Mouse (Mus musculus): ENCODE results near the gene Cd80. TPM values are rescaled to one million over a fixed set of nuclear protein-coding genes. Genes with fewer than 3 reads are reported as not detected.
A peak's percentile ranks its signal among the peaks of the same experiment; 100 is the strongest.

Cd80 gene
- polyA plus RNA-seq, 1 experiment from 2014 or later = 0.66 TPM

- H3K27ac ChIP-seq (ENCODE audit: low read length) = no peak overlapping the region
- H3K4me3 ChIP-seq (replicated peaks; ENCODE audit: low read length) = no peak overlapping the region
- H3K27me3 ChIP-seq (ENCODE audit: control insufficient read depth, insufficient read depth, low read length) = no peaks in the 10 kb centered on the region
- no peaks in the 10 kb centered on the region for H3K36me3 ChIP-seq (ENCODE audit: control insufficient read depth, insufficient read depth, low read length)
- peak overlapping the region; percentile 26; the same call in 1 of the 2 replicates for H3K9ac ChIP-seq (ENCODE audit: low read length)
- H3K4me1 ChIP-seq (ENCODE audit: control insufficient read depth, insufficient read depth, low read length) = no peaks in the 10 kb centered on the region
- 79% methylated on average over 13 of the region's 13 CpGs for WGBS
- H3K9me3 ChIP-seq (replicated peaks; ENCODE audit: control insufficient read depth, low read length) = no peaks in the 10 kb centered on the region
- no peak for ATAC-seq (ENCODE audit: insufficient read depth, low FRiP score)
- H3K4me2 ChIP-seq (ENCODE audit: low read depth, low read length) = no peak overlapping the region
These were observed 11.9 kb downstream of the Cd80 start for GRCm38 (mm10) chr16:38467091-38467916.

- H3K9me3 ChIP-seq (replicated peaks; ENCODE audit: control insufficient read depth, low read length) = no peaks in the 10 kb centered on the region
- H3K36me3 ChIP-seq (ENCODE audit: control insufficient read depth, insufficient read depth, low read length) = no peaks in the 10 kb centered on the region
- WGBS = 63% methylated on average over 8 of the region's 8 CpGs
- no peak overlapping the region for H3K27ac ChIP-seq (ENCODE audit: low read length)
- no peak for ATAC-seq (ENCODE audit: insufficient read depth, low FRiP score)
- H3K4me2 ChIP-seq (ENCODE audit: low read depth, low read length) = no peak overlapping the region
- no peaks in the 10 kb centered on the region for H3K4me1 ChIP-seq (ENCODE audit: control insufficient read depth, insufficient read depth, low read length)
- H3K9ac ChIP-seq (ENCODE audit: low read length) = no peak overlapping the region
- no peak overlapping the region for H3K4me3 ChIP-seq (replicated peaks; ENCODE audit: low read length)
- no peaks in the 10 kb centered on the region for H3K27me3 ChIP-seq (ENCODE audit: control insufficient read depth, insufficient read depth, low read length)
These were observed 12.8 kb downstream of the Cd80 start for GRCm38 (mm10) chr16:38467917-38468705.

- no peaks in the 10 kb centered on the region for H3K36me3 ChIP-seq (ENCODE audit: control insufficient read depth, insufficient read depth, low read length)
- no peak for ATAC-seq (ENCODE audit: insufficient read depth, low FRiP score)
- H3K4me3 ChIP-seq (replicated peaks; ENCODE audit: low read length) = no peak overlapping the region
- no peaks in the 10 kb centered on the region for H3K27me3 ChIP-seq (ENCODE audit: control insufficient read depth, insufficient read depth, low read length)
- H3K27ac ChIP-seq (ENCODE audit: low read length) = no peak overlapping the region
- H3K9me3 ChIP-seq (replicated peaks; ENCODE audit: control insufficient read depth, low read length) = no peaks in the 10 kb centered on the region
- WGBS = 41% methylated on average over 3 of the region's 3 CpGs
- no peak overlapping the region for H3K9ac ChIP-seq (ENCODE audit: low read length)
- no peak overlapping the region for H3K4me2 ChIP-seq (ENCODE audit: low read depth, low read length)
- H3K4me1 ChIP-seq (ENCODE audit: control insufficient read depth, insufficient read depth, low read length) = no peaks in the 10 kb centered on the region
These were observed 13.3 kb downstream of the Cd80 start for GRCm38 (mm10) chr16:38468706-38469018.

GRCm38 (mm10) chr16:38469437-38469836 is 14.1 kb downstream of the Cd80 start:
- no peak overlapping the region for H3K4me2 ChIP-seq (ENCODE audit: low read depth, low read length)
- no peak overlapping the region for H3K4me3 ChIP-seq (replicated peaks; ENCODE audit: low read length)
- 78% methylated on average over 8 of the region's 8 CpGs for WGBS
- H3K9ac ChIP-seq (ENCODE audit: low read length) = no peak overlapping the region
- ATAC-seq (ENCODE audit: insufficient read depth, low FRiP score) = no peak
- H3K27ac ChIP-seq (ENCODE audit: low read length) = no peak overlapping the region
- H3K4me1 ChIP-seq (ENCODE audit: control insufficient read depth, insufficient read depth, low read length) = no peaks in the 10 kb centered on the region
- no peaks in the 10 kb centered on the region for H3K27me3 ChIP-seq (ENCODE audit: control insufficient read depth, insufficient read depth, low read length)
- no peaks in the 10 kb centered on the region for H3K36me3 ChIP-seq (ENCODE audit: control insufficient read depth, insufficient read depth, low read length)
- H3K9me3 ChIP-seq (replicated peaks; ENCODE audit: control insufficient read depth, low read length) = no peaks in the 10 kb centered on the region

GRCm38 (mm10) chr16:38471697-38472506 is 16.5 kb downstream of the Cd80 start:
- WGBS = 63% methylated on average over 11 of the region's 11 CpGs
- Histone ChIP-seq H3K27me3 (ENCODE audit: control insufficient read depth, insufficient read depth, low read length) (no peaks in the 10 kb centered on the region), H3K4me1 (ENCODE audit: control insufficient read depth, insufficient read depth, low read length) (peaks cover 6% of the 10 kb centered on the region; the same call in 1 of the 2 replicates), H3K36me3 (ENCODE audit: control insufficient read depth, insufficient read depth, low read length) (no peaks in the 10 kb centered on the region), H3K4me2 (ENCODE audit: low read depth, low read length) (no peak overlapping the region), H3K4me3 (replicated peaks; ENCODE audit: low read length) (no peak overlapping the region), H3K9ac (ENCODE audit: low read length) (no peak overlapping the region), H3K27ac (ENCODE audit: low read length) (no peak overlapping the region), H3K9me3 (replicated peaks; ENCODE audit: control insufficient read depth, low read length) (no peaks in the 10 kb centered on the region)
- no peak for ATAC-seq (ENCODE audit: insufficient read depth, low FRiP score)

- Histone ChIP-seq H3K27me3 (ENCODE audit: control insufficient read depth, insufficient read depth, low read length) (no peaks in the 10 kb centered on the region), H3K4me1 (ENCODE audit: control insufficient read depth, insufficient read depth, low read length) (peaks cover 8% of the 10 kb centered on the region; the same call in 1 of the 2 replicates), H3K4me2 (ENCODE audit: low read depth, low read length) (no peak overlapping the region), H3K9me3 (replicated peaks; ENCODE audit: control insufficient read depth, low read length) (no peaks in the 10 kb centered on the region), H3K4me3 (replicated peaks; ENCODE audit: low read length) (no peak overlapping the region), H3K36me3 (ENCODE audit: control insufficient read depth, insufficient read depth, low read length) (no peaks in the 10 kb centered on the region), H3K9ac (ENCODE audit: low read length) (no peak overlapping the region), H3K27ac (ENCODE audit: low read length) (no peak overlapping the region)
- ATAC-seq (ENCODE audit: insufficient read depth, low FRiP score) = no peak
- 85% methylated on average over 5 of the region's 5 CpGs for WGBS
These were observed 17.1 kb downstream of the Cd80 start for GRCm38 (mm10) chr16:38472507-38472873.

- 83% methylated on average over 5 of the region's 5 CpGs for WGBS
- H3K36me3 ChIP-seq (ENCODE audit: control insufficient read depth, insufficient read depth, low read length) = no peaks in the 10 kb centered on the region
These were observed 18.3 kb downstream of the Cd80 start for GRCm38 (mm10) chr16:38473661-38474060.

GRCm38 (mm10) chr16:38474677-38475286 is 19.4 kb downstream of the Cd80 start:
- Histone ChIP-seq H3K9ac (ENCODE audit: low read length) (no peak overlapping the region), H3K27me3 (ENCODE audit: control insufficient read depth, insufficient read depth, low read length) (no peaks in the 10 kb centered on the region), H3K36me3 (ENCODE audit: control insufficient read depth, insufficient read depth, low read length) (no peaks in the 10 kb centered on the region), H3K4me1 (ENCODE audit: control insufficient read depth, insufficient read depth, low read length) (peaks cover 8% of the 10 kb centered on the region; the same call in 1 of the 2 replicates), H3K27ac (ENCODE audit: low read length) (no peak overlapping the region), H3K9me3 (replicated peaks; ENCODE audit: control insufficient read depth, low read length) (no peaks in the 10 kb centered on the region), H3K4me3 (replicated peaks; ENCODE audit: low read length) (no peak overlapping the region), H3K4me2 (ENCODE audit: low read depth, low read length) (no peak overlapping the region)
- WGBS = 90% methylated on average over 9 of the region's 9 CpGs
- ATAC-seq (ENCODE audit: insufficient read depth, low FRiP score) = no peak

More at GRCm38 (mm10) chr16:38473661-38474060, 18.3 kb downstream of the Cd80 start:
- ATAC-seq (ENCODE audit: insufficient read depth, low FRiP score) = no peak
- Histone ChIP-seq H3K9ac (ENCODE audit: low read length) (no peak overlapping the region), H3K4me2 (ENCODE audit: low read depth, low read length) (no peak overlapping the region), H3K27ac (ENCODE audit: low read length) (no peak overlapping the region), H3K4me1 (ENCODE audit: control insufficient read depth, insufficient read depth, low read length) (peaks cover 8% of the 10 kb centered on the region; the same call in 1 of the 2 replicates), H3K9me3 (replicated peaks; ENCODE audit: control insufficient read depth, low read length) (no peaks in the 10 kb centered on the region), H3K4me3 (replicated peaks; ENCODE audit: low read length) (no peak overlapping the region), H3K27me3 (ENCODE audit: control insufficient read depth, insufficient read depth, low read length) (no peaks in the 10 kb centered on the region)

All from stomach, embryonic 16.5 days (tissue).